Mouse (Mus musculus) mature B cell (primary cell): ENCODE measurements around the gene Oma1.

Experiments used
- in situ Hi-C: fragments of 300-500 bp; cut with MboI; formaldehyde crosslinking; loops from 2 replicates; pipeline ENCODE4 v1.14.3; 2019

Gene Oma1

DNA sequence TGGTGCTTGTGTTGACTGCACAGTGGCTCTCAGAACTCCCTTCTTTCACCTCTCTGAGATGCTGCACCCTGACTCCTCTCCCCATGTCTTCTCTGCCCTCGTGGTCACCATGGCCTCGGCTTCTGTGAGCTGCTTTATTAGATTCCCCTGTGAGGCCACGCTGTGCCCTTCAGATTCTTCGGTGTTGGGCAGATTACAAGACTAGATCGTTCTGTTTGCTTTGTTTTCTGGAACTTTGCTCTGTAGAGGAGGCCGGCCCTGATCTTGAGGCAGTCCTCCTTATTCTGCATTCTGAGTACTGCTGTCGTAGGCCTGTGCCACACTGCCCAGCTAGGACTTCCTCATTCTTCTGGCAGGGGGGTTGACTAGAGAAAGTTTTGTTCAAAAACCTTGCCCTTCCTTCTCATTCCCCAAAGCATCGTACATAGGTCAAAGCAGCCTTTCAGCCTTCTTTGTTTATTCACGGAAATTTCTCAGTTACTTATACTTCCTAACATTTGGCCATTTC is 45.4 kb downstream of the Oma1 start:
- in situ Hi-C loops: no loop called here

DNA sequence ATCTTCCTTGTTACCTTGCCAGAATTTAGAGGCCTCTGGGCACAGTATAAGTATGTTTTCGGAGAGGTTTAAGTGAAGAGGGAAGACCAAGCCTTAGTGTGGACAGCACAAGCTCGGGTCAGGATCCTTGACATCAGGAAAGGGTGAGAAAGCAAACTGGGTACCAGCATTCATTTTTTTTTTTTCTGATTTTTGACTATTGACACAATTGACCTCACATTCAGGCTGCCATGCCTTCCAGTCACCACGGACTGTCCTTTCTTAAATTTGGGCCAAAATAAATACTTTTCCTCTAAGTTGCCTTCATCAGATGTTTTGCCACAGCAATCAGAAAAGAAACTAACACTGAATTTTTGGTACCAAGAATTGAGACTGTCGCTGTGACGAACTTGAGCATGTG is 68.6 kb downstream of the Oma1 start:
- in situ Hi-C loops: no loop called here

DNA sequence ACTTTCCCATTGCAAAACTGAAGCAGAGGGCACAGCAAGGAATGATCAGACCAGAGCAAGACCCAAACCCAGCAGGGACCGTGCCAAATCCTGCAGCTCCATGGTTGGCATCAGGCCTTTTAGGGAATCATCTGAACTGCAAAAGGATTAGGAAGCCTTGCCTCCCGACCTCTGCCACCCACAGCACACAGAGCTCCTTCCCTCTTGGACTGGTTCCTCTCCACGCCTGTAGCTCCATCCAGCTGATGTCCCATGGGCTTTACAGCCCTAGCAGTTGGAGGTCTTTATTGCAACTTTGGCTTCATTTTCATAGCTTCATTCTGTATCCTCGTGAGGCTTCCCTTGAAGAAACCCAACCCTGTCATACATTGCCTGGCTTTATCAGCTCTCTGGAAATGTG is 71.4 kb downstream of the Oma1 start:
- in situ Hi-C loops: no loop called here

DNA sequence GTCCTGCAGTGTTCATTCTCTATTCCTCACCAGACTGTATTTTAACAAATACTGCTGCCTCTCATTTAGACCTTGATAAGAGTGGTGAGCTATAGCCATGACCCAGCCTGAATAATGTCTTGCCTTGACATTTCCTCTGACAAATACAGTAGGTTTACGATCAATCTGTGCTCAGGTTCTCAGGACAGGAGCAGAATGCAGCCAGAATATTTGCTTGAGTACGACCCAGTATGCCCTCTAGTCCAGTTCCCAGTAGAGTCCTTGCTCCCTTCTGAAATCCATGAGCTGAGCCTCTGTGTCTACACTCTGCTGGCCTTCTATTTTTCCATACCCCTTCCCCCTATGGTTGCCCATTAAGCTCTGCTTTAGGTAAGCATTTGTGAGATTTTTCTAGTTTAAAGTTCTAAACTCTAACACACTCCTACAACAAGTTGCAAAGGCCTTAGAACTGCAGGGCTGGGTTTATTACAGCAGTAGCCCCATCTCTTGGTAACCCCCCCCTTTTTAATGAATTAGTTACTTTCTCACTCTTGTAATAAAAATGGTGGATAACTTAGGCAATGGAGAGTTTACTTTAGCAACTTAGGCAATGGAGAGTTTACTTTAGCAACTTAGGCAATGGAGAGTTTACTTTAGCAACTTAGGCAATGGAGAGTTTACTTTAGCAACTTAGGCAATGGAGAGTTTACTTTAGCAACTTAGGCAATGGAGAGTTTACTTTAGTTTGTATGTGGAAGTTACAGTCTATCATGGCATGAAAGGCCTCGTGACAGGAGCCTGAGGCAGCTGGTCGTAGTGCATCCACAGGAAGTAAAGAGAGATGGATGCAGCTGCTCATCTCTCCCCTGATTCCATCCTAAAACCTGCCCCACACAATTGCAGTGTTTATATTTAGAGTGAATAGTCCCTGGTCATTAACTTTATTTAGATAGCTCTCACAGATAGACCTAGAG is 72.5 kb downstream of the Oma1 start:
- in situ Hi-C loops: no loop called here

DNA sequence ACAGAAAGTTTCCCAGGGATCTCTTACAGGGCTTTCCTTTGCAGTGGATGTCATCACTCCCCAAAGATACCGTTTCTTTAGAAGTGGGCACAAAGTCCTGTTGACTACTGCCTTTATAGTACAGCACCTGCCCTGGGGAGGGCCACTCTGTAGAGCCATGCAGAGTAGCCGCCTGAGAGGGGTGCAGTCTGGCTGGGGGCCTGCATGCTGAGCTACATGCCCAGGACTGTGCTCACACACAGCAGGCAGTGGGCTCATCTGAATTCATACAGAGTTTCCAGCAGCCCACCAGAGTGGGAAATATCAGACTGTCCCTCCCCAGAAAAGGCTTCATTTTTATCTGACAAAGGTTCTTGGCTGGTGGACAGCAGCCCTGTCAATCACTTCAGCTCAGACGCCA is 73.7 kb downstream of the Oma1 start:
- in situ Hi-C loops: no loop called here

DNA sequence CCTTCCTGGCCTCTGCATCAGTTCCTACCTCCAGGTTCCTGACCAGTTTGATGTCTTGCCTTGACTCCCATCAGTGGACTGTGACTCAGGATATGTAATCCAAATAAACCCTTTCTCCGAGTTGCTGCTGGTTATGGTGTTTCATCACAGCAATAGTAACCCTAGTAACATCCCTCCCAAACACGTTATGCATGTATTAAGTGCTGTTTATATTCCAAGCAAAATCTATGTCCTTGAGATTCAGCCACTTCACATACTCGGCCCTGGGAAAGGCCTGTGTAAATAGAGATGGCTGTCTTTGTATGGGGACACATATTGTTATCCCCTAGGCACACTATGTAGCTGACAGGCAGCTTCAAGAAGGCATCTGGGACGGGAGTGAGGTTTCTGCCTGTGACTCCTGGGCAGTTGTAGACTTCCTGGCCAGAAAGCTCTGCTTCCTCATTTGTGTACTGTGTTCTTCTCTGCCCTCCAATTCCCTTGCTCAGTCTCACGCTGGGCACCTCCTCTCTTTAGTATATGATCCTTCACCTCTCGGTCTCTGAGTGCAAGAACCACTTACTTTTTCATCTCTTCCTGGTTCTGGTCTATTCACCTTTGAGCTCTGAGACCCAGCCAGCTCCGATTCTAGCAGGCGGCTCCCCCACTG is 75.0 kb downstream of the Oma1 start:
- in situ Hi-C loops: no loop called here

DNA sequence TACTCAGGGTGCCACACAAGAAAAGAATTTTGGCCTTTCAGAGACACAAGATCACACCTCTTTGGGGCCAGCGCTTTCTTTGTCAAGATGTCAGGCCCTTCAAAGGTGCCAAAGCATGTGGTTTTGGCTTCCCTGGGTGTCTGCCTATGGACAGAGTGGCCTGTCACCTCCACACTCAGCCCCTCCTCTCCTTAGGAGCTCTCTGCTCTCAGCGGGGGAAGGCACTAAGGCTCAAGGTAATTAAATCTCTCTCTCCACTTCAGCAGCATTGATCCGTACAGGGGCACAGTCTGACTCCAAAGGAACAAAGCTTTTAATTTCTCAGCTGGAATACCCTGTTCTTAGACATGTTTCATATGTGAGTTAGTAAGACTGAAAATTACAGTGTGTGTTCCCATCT is 76.0 kb downstream of the Oma1 start:
- in situ Hi-C loops: no loop called here

DNA sequence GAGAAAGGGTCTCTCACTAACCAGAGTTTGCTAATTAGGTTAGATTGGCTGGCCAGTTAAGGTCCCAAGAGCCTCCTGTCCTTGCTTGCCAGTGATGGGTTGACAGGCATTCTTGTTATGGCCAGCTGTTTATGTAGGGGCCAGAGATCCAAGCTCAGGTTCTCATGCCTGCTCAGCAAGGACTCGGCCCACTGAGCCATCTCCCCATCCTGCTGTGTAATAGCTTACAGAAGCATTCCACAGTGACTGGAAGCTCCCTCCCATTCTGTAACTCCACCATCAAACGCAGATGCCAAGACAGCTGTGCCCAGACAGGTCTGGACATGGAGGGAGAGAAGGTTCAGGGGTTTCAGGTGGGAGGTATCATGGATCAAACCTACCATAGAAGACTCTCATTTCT is 76.9 kb downstream of the Oma1 start:
- in situ Hi-C loops: no loop called here

DNA sequence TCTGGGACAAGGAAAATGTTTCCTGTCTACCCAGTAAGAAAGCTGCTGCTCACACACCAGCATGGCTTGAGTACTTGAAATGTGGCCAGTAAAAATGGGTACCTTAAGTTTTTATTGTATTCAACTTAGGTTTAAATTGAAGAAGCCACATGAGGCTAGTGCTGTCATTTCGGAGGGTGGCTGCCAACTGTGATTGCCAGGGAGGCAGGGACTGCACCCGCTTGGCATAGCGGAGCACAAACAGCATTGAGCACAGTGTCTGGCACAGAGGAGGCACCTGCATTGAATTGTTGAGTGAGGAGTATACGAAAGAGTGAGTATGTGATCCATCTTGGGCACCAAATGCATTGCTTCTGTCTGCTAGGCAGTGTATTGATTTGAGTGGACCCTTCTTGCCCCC is 81.5 kb downstream of the Oma1 start:
- in situ Hi-C loops: no loop called here

DNA sequence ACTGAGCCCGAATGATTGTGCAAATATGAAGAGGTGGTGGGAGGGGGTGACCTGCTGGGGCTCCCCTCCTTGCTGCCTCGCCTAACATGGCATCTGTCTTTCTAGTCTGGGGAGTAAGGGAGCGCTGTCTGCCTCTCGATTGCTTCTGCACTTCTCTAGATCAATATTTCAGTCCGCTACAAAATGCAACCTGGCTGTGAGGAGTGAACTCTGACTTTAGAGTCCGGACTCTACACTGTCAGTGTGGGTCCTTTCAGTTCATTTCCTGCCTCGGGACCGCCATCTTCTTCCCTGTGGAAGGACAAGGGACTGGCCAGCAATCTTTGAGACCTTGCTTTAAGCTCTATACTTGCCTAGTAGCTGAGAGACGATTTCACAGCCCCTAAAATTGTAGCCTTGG is 82.3 kb downstream of the Oma1 start:
- in situ Hi-C loops: no loop called here

DNA sequence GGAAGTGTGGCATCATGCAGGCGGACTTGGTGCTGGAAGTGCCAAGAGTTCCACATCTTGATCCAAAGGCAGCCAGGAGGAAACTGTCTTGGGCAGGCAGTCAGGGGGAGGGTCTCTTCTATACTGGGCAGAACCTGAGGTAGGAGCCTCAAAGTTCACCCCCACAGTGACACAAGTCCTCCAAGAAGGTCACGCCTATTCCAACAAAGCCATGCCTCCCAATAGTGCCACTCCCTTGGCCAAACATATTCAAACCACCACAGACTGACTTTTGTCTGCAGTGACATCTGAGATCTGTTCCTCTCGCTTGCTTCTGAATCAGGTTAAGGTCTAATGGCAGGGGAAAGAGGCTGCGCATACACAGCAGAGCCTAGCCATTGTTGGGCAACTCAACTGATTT is 83.3 kb downstream of the Oma1 start:
- in situ Hi-C loops: no loop called here

DNA sequence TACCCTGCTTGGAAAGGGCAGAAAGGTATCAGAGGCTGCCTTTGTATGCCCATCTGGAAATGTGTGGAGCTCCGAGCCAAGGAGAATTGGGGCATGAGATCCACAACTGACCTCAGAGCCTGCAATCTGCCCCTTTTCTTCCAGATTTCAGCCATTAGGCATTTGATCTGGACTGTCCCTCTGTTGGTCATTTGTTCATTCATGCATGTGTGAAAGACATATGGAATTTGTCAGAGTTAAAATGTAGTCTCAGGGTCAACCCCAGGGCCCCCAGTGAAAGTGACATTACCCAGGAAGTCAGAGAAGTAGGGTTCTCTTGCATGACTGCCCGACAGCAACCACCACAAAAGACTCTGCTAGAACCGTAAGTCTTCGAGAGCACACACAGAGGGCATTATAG is 89.0 kb downstream of the Oma1 start:
- in situ Hi-C loops: no loop called here

DNA sequence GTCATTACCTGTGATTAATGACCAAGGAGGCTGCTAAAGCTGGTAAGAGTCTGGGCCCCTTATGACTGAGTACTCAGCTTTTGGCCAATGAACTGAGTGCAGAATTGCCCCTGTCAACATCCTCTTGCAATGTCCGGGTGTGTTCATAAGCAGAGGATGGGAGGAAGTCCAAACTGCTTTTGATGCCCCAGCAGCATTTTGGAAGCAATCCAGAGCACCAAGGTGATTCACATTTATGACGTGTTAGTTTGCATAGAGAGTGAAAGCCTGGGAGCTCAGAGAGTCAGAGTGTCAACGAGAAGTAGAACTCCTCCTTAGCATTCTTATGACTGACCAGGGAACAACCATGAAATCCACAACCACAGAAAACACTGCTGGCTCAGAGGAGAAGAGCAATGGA is 91.7 kb downstream of the Oma1 start:
- in situ Hi-C loops: no loop called here

DNA sequence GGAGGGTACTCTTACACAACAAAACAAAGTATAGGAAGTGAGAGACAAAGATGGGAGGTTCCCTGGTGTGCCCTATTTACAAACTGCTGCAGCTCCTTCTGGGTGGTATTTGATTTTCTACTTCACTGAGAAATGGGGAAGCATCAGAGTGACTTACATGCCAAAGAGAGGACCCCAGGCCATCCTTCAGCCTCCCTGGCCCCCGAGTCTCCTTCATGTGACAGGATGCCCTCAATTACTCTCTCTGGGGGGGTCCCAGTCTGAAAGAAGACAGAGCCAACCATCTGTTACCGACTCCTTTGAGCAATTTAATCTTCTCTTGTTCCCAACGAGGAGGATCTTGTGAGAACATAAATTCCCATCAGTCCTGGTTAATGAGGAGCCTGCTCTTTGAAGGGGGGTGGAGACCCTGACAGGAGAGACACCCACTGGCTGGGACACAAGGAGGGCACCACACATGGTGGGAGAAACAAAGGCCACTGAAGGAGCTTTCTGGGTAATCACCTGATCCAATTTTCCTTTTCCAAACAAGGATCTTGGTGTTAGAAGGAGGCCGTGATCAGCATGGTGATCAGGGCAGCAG is 96.7 kb downstream of the Oma1 start:
- in situ Hi-C loops: no loop called here
